Mouse (Mus musculus) right cerebral cortex, postnatal 4 days (tissue): ENCODE measurements around the gene Gm20219.

Source experiments
- DNase-seq: peaks from one replicate; pipeline ENCODE4 v3.0.0-alpha.2; 2022

Gm20219 gene

DNA sequence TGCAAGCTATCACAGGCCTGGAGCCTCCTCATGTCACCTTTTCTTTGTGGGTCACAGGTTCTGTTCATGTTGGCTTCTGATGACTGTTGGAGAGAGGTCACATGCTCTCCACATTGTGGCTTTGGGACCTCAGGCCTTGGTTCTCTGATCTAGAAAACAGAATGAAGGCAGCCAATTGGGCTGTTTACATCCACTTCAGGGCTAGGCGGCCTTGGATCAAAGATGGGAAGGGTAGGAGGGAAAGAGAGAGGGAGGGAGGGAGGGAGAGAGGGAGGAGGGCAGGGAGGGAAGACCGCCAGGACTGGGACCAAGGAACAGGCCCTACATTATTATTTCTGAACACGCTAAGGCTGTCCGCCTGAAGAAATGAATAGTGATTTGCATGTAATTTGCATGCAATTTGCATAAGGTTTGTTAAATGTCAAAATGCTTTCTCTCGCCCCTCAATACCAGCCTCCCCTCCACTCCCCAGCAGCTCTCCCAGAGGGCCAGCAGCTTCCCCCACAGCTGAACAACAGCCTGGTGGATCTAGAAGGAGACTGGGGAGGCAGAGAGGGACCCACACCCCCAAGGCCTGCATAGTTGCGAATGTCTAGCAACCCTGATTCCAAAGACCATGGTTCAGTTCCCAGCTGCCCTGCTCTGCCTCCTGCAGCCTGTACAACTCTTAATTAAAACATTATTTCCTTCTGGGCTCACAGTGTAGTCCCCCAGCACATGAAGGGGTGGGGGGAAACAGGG, 2.2 kb downstream of the Gm20219 start:
- DNase-seq, result peak; percentile 33

DNA sequence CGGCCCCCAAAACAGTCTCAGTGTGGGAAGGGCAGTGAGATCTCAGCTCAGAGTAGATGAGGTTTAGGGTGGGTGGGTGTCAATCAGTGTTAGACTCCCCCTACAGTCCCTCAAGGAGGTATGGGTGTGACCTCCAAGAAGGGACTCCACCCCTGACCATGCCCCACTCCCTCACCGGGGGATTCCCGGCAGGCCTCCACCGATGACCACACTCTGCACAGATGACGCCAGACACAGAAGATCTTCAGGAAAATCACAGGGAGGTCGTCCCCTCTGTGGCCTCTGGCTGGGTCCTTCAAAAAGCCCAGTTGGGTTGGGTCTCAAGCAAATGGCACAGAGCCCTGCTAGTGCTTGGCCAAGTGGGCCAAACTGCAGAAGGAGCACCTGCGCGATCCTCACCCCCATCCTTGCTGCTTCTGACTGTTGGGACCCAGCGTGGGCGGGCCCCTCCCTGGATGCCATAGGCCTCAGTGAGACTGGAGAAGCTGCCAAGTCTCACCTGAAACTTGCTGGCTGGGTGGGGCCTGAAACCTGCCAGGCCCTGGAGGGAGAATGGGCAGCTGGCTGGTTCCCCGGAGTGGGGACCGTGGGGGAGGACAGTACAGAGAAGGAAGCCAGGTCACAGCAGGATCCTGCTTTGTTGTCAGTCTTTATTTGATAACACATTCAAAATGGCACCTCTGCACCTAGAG, 3.3 kb downstream of the Gm20219 start:
- peak; percentile 6 for DNase-seq

GRCm38 (mm10) chr17:56548605-56549105, 5.5 kb downstream of the Gm20219 start:
- peak; percentile 1 for DNase-seq

DNA sequence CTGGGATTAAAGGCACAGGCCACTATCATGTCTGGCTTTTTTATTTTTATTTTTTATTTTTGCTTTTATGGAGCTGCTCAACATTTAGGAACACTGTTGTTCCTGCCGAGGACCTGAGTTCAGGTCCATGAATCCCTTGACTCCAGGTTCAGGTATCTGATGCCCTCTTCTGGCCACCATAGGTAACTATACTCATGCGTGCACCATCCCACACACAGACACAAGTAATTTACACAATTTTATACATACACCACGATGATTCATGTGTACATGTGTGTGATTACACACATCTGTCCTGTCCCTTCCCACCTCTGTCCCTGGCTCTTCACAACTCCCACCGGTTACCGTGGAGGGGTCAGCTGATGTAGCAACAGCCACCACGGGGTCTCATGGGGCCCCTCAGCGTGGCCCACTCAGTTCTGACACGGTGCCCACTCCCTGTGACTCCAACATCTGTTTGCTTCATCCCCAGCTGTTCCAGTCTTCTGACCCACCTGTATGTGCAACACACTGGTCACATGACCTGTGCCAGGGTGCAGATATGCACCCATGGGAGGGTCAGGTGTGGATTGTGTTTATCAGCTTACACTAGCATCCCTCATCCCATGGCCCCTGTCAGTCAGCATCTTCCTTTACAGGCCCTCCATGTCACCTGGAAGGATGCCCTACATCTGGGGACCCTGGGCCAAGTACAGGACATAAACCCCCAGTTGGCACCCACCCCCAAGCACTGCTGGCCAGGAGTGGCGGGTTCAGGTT, 6.2 kb downstream of the Gm20219 start:
- peak; percentile 7 for DNase-seq

GRCm38 (mm10) chr17:56547116-56547845, 6.9 kb downstream of the Gm20219 start:
- no peak for DNase-seq

- DNase-seq, result no peak
Measured at GRCm38 (mm10) chr17:56546576-56546975, 7.6 kb downstream of the Gm20219 start.

GRCm38 (mm10) chr17:56545945-56546344, 8.2 kb downstream of the Gm20219 start:
- no peak for DNase-seq

- DNase-seq, result no peak
Measured at GRCm38 (mm10) chr17:56544699-56545387, 9.3 kb downstream of the Gm20219 start.

GRCm38 (mm10) chr17:56543684-56544224, 10.4 kb downstream of the Gm20219 start:
- DNase-seq, result no peak

GRCm38 (mm10) chr17:56542736-56543135, 11.5 kb downstream of the Gm20219 start:
- no peak for DNase-seq

- no peak for DNase-seq
Measured at GRCm38 (mm10) chr17:56540562-56540975, 13.6 kb downstream of the Gm20219 start.

DNA sequence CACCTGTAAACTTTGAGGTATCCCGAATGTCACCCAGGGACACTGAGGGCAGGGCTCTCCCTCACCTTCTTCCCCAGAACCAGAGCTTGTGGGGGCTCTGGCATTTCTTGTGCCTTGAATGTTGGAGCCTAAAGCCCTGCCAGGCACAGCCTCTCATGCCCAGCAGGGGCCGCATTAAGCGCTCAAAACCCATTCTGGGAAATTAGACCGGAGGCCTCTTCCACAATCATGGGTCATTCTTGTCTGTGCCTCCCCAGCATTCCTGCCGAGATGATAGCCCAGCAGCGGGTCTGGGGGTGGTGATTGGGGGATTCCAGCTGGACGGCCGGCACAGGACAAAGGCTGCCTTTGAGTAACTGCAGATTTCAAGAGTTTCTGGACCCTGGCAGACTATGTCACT, 16.3 kb downstream of the Gm20219 start:
- peak; percentile 39 for DNase-seq

- no peak for DNase-seq
Measured at GRCm38 (mm10) chr17:56536874-56537273, 17.3 kb downstream of the Gm20219 start.

DNA sequence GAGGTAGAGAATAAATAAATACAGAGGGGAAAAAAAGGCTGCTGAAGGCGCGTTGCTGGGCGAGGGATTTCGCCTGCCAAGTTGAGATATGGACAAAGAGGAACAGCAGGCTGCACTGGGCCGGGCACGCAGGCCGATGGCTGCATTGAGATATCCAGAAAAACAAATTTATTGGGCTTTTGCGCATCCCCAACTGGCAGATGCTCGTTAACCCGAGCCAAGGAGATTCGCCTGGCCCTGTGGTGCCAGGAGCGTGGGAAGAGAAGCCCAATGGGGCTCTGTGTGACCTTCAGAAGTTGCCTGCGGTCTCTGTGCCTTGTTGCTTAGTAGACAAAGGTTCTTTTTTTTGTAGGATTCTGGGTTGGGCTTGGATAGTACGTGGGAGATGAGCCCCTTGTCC, 18.0 kb downstream of the Gm20219 start:
- DNase-seq, result no peak

DNA sequence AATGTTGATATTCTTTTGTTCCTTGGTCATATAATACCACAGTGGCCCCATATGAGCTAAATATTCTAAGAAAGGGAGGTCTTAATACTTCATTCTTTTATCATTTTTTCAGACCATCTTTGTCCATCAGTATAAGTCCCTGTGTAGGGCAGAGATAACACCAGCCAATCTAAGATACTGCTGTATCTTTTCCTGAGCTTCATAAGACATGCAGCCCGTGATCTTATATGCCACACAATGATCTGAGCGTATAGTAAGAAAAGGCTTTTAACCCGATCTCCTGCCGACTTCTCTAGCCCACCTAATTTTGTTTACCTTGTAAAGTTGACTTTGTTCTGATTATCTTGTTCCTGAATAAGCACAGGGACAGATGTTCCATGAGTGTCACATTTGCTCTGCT, 29.2 kb downstream of the Gm20219 start:
- no peak for DNase-seq

DNA sequence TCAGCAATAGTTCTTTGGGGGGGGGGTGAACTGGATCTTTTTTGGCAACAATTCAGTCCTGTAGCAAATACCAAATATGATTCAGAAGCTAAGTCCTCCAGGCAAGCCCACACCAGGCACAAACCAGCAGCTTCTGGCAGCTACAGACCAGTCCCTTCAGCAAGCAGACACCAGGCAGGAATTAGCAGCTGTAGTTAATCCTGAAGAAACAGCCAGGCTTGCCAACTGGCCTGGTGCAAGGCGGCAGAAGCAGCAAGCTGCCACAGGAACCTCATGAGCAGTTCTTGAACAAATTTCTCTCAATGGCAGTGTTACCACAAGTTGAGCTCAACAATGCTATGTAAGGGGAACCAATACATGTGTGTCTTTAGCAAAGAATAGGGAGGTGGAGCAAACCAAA, 31.4 kb downstream of the Gm20219 start:
- peak; percentile 4 for DNase-seq

- DNase-seq, result no peak
Measured at GRCm38 (mm10) chr17:56515690-56516410, 38.3 kb downstream of the Gm20219 start.

DNA sequence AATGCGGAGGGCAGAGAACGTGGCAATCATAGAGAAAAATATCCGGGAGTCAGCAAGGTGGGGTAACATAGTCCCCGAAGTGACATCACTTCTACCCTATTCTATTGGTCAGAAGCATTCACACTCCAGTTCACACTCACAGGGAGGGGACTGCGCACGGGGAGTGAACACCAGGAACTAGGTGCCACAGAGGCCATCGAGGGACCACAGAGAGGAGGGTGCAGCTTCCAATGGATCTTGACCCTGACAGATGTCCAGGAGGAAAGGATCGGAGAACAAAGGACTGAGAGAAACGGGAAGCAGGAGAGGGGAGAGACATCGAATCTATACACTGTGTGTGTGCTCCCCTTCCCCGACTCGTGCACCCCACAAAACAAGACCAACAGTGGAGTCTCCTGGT, 39.3 kb downstream of the Gm20219 start:
- no peak for DNase-seq

- DNase-seq, result no peak
Measured at GRCm38 (mm10) chr17:56514330-56514729, 39.9 kb downstream of the Gm20219 start.

- DNase-seq, result no peak
Measured at GRCm38 (mm10) chr17:56512310-56512709, 41.9 kb downstream of the Gm20219 start, which contains the start of gene Znrf4. Znrf4 (minus strand) TSS chr17:56512431.

- DNase-seq, result no peak
Measured at GRCm38 (mm10) chr17:56511707-56512090, 42.5 kb downstream of the Gm20219 start.
